Mouse (Mus musculus) c-Kit-positive CD71-negative TER-119-negative erythroid progenitor cells, embryonic 14.5 days (primary cell): ENCODE data around the gene Kcnip4.

ENCODE experiments used
- DNase-seq: peaks from one replicate; pipeline ENCODE4 v3.0.0-alpha.2; 2013; ENCODE audit warnings: low read depth

Gene Kcnip4

DNA sequence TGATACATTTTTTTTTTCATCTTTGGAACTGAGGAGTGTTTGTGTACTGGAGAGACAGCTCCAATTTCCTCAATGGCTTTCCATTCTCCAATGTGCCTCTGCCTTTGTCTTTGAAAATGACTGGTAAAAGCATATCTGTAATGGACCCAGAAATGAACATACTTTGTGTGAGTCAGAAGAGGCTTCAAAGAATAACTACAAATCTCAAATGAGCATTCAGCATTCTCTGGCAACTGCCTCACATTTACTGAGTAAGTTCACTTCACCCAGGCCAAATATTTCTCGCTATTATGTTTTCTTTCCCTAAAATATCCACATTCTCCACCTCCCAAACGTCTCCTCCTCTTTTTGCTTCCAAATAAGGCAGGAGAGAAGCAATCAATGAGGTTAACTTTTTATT, 646.6 kb downstream of the Kcnip4 start:
- DNase-seq, result no peak

GRCm38 (mm10) chr5:48864268-48864967, 660.3 kb downstream of the Kcnip4 start:
- DNase-seq, result no peak

DNA sequence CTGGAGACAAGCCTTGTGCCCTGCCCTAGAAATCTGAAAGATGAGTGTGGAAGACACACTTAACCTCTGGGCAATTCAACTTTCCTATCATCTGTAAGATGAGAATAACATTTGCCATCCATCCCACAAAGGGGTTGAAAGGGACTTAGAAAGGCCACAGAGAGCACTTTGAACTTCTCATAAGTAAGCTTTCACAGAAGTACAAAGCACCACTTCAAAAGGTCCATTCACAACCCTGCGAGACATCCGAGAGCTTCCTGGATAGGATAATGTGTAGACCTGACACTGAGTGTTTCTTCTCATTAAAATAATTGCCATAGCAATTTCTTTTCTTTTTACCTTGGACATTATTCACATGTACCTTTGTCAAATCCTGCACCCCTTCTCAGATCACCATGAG, 683.7 kb downstream of the Kcnip4 start:
- no peak for DNase-seq

- DNase-seq, result no peak
Observed at GRCm38 (mm10) chr5:48795526-48795925, 729.2 kb downstream of the Kcnip4 start.

DNA sequence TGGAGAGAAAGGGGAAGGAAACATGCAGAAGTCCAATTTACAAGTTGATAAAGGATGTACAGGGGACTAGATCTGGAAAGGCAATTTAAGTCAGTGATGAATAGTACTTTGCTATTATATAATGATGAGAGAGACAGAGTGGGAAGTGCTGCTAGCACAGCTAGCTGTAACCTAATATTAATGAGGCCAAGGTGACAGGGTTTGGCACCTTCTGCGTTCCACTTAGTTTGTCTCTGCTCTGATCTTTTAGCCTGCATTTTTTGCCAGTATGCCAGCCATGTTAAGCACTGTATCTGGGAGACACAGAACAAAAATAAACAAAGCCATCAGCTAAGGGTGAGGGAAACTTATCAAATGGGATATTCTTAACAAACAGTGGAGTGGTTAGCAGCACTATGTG, 745.3 kb downstream of the Kcnip4 start:
- DNase-seq, result no peak

- no peak for DNase-seq
Observed at GRCm38 (mm10) chr5:48748613-48749012, 776.1 kb downstream of the Kcnip4 start.

GRCm38 (mm10) chr5:48737640-48738039, 787.1 kb downstream of the Kcnip4 start:
- no peak for DNase-seq

- no peak for DNase-seq
Observed at GRCm38 (mm10) chr5:48718166-48718565, 806.5 kb downstream of the Kcnip4 start.

DNA sequence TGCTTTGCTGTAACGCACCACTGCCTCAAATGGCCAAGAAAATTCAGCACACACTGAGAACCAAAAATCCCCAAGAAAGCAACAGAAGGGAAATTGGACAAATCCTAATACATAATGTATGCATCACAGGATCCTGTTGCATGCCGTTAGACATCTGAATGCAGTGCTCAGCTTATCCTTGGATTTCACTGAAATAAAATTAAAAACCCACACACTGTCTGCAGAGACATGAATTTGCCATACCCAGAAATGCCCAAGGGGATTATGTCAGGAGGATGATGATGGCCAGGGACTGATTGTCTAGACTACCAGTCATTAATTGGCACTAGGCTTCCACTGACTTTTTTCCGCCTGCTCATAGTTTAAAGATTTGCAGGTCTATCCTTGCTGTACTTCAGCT, 818.7 kb downstream of the Kcnip4 start:
- no peak for DNase-seq

- no peak for DNase-seq
Observed at GRCm38 (mm10) chr5:48687068-48687467, 837.6 kb downstream of the Kcnip4 start.

GRCm38 (mm10) chr5:48679733-48680595, 844.7 kb downstream of the Kcnip4 start:
- no peak for DNase-seq

DNA sequence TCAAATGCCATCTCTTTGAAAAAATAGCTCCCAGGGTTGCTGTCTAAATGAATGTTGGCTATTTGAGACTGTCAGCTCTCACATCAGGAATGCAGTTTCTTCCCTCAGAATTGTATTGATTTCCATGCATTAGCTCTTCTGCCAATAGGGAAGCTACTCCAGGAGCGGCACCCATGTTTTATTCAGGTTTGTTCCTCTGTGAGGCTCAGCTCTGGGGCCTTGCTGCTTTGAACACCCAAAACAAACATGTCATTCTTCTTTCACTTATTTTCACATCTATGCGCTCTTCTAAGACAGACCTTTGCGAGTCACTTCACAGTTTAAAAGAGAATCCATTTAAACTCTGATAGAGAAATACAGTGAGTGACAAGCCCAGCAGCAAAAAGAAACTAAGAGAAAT, 862.2 kb downstream of the Kcnip4 start:
- DNase-seq, result no peak

GRCm38 (mm10) chr5:48659975-48660374, 864.7 kb downstream of the Kcnip4 start:
- no peak for DNase-seq

DNA sequence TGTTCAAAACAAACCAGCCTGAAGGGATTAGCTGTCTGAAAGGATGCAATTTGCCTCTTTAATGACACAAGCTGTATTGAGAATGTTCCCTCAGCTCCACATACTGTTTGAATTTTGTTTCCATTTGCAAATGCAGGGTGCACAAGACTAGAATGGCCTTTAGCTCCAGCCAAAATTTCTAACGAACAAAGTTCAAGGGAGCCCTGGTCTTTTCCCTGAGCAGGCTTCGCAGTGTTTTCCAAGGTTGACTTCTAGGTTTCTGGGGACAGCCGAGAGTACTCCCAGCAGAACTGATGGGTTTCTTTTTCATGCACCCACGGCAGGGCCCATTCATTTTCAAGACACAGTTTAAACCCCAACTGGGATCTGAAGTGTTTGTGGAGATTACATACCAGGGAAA, 874.2 kb downstream of the Kcnip4 start:
- DNase-seq, result no peak

DNA sequence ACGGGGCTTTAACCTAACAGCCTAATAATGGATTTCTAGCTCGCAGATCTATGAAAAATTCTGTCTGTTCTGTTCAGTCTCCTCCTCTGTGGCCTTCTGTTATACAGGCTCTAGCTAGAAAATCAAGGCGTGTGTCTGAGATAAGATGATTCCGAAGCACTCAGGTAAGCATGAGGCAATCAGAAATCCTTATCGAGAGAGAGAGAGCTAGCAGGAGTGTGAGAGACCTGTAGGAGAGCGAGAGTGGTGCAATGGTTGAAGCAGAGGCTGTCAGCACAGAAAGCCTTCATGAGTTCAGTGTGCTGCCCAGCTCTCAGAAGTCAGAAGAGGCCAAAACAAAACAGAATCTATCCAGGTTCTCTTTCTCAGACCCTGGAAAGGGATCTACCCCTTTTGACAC, 888.0 kb downstream of the Kcnip4 start:
- no peak for DNase-seq

DNA sequence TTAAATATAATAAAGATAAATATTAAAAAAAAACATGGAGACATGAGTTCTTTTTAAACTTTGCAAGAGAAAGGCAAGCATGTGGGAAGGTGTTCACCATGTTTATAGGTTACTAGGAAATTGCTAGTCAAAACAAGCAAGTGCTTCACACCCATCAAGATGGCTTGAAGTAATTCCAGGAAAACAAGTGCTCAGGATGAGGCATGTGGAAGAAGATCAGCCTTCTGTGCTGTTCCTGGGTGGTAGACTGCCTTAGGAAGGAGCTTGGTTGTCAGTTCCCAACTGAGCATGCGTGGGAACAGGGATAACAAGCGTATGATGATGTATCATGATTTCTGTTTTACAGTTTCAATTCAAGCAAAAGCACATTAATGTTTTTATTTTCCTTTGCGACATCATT, 891.1 kb downstream of the Kcnip4 start:
- no peak for DNase-seq

- no peak for DNase-seq
Observed at GRCm38 (mm10) chr5:48623370-48623769, 901.3 kb downstream of the Kcnip4 start.

DNA sequence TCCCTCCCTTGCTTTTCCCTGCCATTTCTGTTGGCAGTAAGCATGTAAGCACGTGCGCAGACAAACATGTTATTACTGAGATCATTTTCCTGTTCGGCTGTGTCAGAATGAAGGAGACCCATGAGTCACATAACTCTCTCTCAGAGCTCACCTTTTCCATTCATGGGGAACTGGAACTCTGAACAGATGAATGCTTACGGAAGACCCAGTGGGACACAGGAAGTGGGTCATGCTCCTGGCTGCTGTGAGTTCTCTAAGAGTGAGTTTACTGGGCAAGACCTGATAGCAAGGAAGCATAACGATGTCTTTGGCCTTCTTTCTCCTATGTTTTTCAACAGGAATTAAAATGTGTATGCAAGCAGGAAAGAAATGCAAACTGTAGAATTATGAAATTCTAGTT, 917.8 kb downstream of the Kcnip4 start:
- DNase-seq, result no peak

DNA sequence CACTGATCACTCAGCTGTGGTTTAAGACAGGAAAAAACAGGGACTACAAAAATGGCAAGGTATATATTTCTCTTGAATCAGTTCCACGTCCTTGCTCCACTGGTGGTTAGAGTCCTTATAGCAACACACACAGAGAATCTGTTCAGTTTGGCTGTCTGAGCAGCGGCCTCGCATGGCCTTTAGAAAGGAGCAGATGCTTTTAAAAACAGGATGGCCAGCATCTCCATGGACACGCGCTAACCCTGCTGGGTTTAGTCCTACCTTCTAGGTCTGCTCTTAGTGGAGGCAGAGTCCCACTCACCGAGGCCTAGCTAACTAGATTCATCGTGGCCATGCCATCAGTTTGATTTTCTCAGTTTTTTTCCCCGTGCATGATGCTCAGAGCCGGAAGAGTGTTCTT, 918.4 kb downstream of the Kcnip4 start:
- DNase-seq, result no peak

- DNase-seq, result no peak
Observed at GRCm38 (mm10) chr5:48599481-48600040, 925.1 kb downstream of the Kcnip4 start.

GRCm38 (mm10) chr5:48588014-48588413, 936.7 kb downstream of the Kcnip4 start:
- DNase-seq, result no peak

DNA sequence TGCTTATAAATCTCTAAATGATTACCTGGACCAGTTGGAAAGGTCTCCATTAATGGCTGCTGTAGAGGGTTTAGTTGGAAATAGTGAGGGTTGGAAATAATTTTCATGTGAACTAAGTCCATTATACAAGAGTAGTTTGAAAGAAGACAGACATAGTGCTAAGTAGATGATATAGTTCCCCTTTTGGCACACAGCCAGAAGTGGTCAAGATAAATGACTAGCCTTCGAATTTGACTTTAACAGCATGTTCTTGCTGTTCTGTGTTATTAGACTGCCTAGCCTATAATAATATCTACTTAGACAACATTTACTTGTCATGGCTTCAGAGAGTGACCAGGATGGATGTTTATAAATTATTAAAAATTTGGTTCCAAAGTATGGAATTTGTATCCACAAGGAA, 941.3 kb downstream of the Kcnip4 start:
- DNase-seq, result no peak

DNA sequence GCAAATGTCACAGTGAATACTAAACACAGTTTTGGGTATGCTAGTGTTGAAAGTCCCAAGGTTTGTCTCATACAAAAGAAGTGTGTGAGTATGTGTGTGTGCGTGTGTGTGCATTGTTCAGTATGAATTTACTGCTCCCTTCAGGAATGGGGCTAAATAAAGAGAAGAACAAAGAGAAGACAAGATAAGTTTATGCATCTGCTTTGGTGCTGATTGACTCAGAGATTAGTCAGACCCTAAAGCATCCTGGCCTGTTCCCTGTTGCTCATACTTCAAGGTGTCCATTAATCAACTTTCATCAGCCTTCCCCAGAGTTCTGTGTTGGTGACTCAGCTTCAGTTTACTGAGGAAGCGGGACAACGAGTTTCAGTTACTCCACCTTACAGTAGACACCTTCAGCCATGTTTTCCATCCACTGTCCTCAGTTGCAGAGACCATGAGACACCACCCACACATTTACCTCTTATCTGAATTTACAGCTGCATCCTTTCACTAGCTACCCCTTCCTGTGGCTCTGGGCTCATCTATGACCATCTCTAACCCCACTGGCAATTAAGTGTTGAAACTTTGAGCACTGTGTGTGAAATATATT, 960.6 kb downstream of the Kcnip4 start:
- no peak for DNase-seq
